Mouse (Mus musculus) urinary bladder, adult 18-20 months (tissue): ENCODE measurements around the gene Gm5861.
"Not testable (repeated sequence)": the region's sequence is repeated elsewhere in the genome, so short reads cannot be mapped to it uniquely, and the experiment has no call there.

Experiments
- DNase-seq, 2 experiments: peaks; one replicate each; pipeline ENCODE4 v3.0.0; 2022; ENCODE audit warnings: low spot score in 2 of 2, mixed read lengths in 2 of 2

The Gm5861 gene

GRCm38 (mm10) chr5:11182772-11183171 lies at the start of gene Gm5861:
Gene Gm5861 (plus strand): TSS chr5:11183072.
- not testable (repeated sequence) for DNase-seq

- DNase-seq = not testable (repeated sequence)
These were observed 44.8 kb upstream of the Gm5861 start for GRCm38 (mm10) chr5:11138031-11138430.
